Mouse (Mus musculus): ENCODE measurements around the gene Copg2.

Gene Copg2

DNA sequence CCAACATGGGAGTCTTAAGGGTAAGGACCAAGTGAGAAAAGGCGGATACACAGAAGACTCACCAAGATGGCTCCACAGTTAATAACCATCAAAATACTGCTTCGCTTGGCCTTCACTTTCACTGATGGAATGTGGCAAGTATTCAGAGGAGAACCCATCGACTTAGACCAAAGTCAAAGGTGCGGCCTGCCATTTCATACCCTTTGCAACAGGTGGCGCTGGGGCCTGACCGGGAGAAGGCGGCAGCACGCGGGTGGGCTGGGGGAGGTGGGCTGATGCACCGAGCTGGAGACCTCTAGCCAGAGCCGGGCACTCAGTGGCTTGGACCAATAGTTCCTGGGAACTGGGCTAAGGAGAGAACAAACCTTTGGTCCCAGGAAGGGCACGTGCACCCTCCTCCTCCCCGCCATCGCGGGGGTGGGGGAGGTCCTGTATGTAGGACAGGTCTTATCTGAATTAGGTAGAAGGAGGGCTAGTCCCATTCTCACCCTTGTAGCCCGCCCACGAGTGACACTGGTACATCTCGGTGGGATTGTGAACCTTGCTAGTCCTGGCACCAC, 163.9 kb downstream of the Copg2 start:
- no peak for DNase-seq (ENCODE audit: low read depth, low spot score)
- Histone ChIP-seq H3K27me3 (ENCODE audit: control insufficient read depth, insufficient read depth, low read length, poor library complexity, severe bottlenecking) (no peaks in the 10 kb centered on the region; the same call in 1 of the 2 replicates), H3K36me3 (ENCODE audit: control insufficient read depth, insufficient read depth, low read length, poor library complexity, severe bottlenecking) (no peaks in the 10 kb centered on the region)

DNA sequence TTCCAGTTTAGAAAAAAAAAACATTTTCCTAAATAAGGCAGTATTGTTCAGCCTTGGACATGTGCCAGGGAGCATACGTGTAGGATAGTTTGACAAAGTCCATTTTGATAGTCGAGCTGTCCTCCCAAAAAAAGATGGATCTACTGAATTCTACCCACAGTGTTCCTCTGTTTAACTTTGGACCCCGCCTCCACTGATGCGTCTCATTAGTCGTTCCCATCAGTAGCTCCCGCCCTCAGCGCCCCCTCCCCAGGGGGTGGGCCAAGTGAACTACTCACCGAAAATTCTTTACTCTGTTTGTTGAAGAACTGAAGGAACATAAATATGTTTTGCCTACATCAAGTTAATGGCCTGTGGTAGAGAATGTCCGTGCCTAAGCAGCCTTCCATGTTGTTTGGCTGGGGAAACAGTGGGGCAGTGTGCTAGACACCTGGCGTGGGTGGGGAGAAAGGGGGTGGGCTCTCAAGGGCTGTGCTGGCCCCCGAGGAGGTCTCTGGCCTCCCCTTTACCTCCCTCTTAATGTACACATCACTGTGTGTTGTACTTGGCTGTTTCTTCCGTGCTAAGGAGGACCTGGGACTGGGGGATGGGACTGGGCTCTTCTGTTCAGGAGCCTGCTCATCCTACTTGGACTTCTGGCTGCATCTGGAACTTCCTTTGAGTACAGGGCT, 166.2 kb downstream of the Copg2 start:
- H3K27me3 ChIP-seq (ENCODE audit: control insufficient read depth, insufficient read depth, low read length, poor library complexity, severe bottlenecking) = no peaks in the 10 kb centered on the region; the same call in 1 of the 2 replicates
- H3K36me3 ChIP-seq (ENCODE audit: control insufficient read depth, insufficient read depth, low read length, poor library complexity, severe bottlenecking) = no peaks in the 10 kb centered on the region
- DNase-seq (ENCODE audit: low read depth, low spot score) = no peak

DNA sequence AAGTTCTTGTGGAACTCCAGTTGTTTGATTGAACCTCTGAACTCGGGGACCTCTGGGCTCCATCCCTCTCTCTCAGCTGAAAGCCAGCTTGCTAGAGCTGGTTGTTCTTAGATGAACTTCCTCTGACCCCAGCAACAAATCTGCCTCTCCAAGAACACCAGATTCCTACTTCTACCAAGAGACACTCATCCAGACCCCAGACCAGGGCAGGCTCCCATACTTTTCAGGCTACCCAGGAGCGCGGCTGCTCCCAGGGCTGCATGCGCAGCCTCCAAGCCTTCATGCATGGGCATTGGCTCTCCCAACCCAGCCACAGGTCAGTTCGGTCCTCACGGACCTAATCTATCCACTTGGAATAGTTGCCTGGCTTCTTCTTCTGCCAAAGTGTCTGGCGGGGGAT, 173.3 kb downstream of the Copg2 start, which contains the start of gene Mest:
Gene Mest (plus strand): TSS at position 217 of the 400 bp plus-strand sequence.
- H3K36me3 ChIP-seq (ENCODE audit: control insufficient read depth, insufficient read depth, low read length, poor library complexity, severe bottlenecking) = no peaks in the 10 kb centered on the region
- H3K27me3 ChIP-seq (ENCODE audit: control insufficient read depth, insufficient read depth, low read length, poor library complexity, severe bottlenecking) = no peaks in the 10 kb centered on the region
- DNase-seq (ENCODE audit: low read depth, low spot score) = no peak

DNA sequence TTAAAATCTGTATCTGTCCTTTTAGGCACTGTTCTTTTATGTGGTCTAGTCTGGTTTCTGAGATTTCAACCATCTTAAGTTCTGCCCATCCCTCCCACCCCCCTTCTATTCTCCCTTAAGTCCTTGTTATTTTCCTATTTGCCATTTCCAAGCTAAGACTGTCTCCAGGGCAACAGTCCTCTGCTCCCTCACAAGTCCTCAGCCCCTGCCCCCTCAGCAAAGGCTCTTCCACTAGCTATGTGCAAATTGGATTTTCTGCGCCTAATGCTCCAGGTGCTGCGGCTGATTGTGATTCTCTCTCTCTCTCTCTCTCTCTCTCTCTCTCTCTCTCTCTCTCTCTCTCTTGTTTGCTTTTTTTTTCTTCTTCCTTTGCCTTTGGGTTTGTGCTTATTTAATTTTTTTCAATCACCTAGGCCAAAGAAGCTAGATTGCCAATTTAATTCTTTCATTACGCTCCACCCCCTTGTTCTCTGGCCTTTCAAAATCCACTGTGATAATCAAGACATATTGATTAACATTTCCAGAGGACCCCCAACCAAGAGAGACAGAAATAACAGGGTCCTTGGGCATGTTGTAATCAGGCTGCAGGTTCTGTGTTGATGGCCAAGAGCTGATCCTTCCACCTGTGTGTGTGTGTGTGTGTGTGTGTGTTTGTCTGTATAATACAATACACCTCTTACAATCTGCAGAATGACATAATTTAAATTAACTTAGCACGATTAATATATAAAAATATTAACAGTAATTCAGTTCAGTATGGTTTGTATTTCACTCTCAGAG, 174.0 kb downstream of the Copg2 start:
- DNase-seq (ENCODE audit: low read depth, low spot score) = no peak
- Histone ChIP-seq H3K36me3 (ENCODE audit: control insufficient read depth, insufficient read depth, low read length, poor library complexity, severe bottlenecking) (no peaks in the 10 kb centered on the region), H3K27me3 (ENCODE audit: control insufficient read depth, insufficient read depth, low read length, poor library complexity, severe bottlenecking) (no peaks in the 10 kb centered on the region)

DNA sequence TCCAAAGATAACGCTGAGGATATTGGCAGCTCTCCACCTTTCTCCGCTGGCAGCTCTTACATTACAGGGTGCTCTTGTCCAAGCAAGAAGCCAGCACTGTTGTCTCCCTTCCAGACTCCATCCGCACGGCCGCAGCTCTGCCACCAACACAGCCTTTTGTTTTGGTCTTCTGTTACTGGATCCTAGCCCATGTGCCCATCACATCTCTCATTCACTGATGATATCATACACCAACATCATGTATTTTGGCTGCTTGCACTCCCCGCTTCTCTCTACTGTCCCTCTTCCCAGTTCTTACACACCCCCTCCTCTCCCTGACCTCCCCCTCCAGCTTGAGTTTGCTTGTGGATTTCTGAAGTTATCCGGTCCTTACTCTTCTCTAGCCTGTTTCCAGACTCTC, 179.8 kb downstream of the Copg2 start:
- Histone ChIP-seq H3K36me3 (ENCODE audit: control insufficient read depth, insufficient read depth, low read length, poor library complexity, severe bottlenecking) (no peaks in the 10 kb centered on the region), H3K27me3 (ENCODE audit: control insufficient read depth, insufficient read depth, low read length, poor library complexity, severe bottlenecking) (no peaks in the 10 kb centered on the region)
- DNase-seq (ENCODE audit: low read depth, low spot score) = no peak

DNA sequence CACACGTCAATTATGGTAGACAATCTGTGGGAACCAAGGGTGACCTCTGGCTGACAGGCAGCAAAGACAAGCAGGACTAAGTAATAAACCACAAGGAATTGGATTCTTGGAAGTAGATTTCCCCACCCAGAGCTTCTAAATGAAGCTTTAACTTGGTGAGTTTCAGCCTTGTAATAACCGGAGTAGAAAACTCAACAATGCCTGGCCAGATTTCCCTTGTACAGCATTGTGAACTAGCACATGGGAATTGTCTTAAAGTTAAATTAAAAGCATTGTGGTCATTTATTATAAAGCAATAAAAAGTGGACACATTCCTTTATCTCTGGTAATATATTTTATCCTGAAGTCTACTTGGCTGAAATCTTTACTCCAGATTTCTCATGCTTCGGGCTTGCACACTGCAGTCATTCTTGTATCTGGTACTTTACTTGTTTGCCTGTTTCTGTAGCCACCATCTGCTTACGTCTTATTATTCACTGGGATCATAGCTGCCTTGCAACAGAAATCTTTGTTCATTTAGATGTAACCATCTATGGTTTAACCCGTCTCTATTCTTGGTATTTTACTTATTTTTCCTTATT, 181.6 kb downstream of the Copg2 start:
- no peak for DNase-seq (ENCODE audit: low read depth, low spot score)
- H3K27me3 ChIP-seq (ENCODE audit: control insufficient read depth, insufficient read depth, low read length, poor library complexity, severe bottlenecking) = no peaks in the 10 kb centered on the region

DNA sequence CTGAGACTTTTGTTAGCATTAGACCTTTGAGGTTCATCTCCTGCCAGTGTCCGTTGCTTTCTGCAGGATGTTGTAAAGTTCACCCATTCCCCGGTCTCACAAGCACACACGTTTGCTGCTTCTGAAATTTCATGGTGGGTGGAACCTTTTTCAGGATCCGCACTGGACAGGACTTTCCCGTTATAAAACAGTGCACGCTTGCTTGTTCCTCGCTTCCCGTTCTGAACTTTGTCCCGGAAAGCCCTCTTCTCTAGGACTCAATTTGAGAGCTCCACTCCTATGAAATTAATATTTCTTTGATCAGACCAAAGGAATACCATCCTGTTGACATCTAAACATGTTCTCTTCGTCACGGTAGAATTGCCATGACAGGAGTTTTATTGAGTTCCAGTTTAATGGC, 182.7 kb downstream of the Copg2 start:
- Histone ChIP-seq H3K27me3 (ENCODE audit: control insufficient read depth, insufficient read depth, low read length, poor library complexity, severe bottlenecking) (no peaks in the 10 kb centered on the region), H3K36me3 (ENCODE audit: control insufficient read depth, insufficient read depth, low read length, poor library complexity, severe bottlenecking) (no peaks in the 10 kb centered on the region)
- no peak for DNase-seq (ENCODE audit: low read depth, low spot score)

More for the DNA sequence above, 181.6 kb downstream of the Copg2 start:
- H3K36me3 ChIP-seq (ENCODE audit: control insufficient read depth, insufficient read depth, low read length, poor library complexity, severe bottlenecking) = no peaks in the 10 kb centered on the region

DNA sequence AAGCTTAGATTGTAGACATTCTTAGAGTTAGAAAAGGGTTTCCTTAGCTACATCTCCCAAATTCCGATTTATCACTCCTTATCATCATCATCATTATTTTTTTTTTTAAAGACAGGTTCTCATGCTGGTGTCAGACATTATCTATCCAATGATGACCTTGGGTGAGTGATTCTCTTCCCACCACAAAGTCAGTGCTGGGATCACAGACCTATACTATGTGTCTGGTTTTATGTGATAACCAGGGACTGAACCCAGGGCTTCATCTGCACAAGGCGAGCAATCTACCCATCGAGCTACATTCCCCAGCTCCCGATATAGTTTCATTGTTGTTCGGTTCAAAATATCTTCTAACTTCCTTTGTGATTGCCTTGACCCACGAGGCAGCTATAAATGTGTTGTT, 183.1 kb downstream of the Copg2 start:
- no peak for DNase-seq (ENCODE audit: low read depth, low spot score)
- H3K27me3 ChIP-seq (ENCODE audit: control insufficient read depth, insufficient read depth, low read length, poor library complexity, severe bottlenecking) = no peaks in the 10 kb centered on the region
- no peaks in the 10 kb centered on the region for H3K36me3 ChIP-seq (ENCODE audit: control insufficient read depth, insufficient read depth, low read length, poor library complexity, severe bottlenecking)

DNA sequence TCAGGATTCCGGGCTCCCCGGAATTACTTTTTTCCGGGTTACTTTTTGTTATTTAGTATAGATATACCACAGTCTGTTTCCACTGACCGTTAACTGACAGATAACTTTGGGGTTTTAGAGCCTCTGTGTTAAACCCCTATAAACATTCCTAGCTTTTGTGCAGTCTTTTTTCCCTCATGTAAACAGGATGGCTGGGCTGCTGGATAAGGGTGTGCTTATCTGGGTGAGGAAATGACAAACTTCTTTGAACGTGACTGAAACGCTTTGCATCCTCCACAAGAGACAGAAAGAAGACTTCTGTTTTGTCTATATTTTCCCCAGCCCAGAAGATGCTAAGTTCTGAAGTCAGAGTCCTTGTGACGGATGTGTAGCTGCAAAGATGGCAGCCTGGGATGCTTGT, 184.1 kb downstream of the Copg2 start:
- DNase-seq (ENCODE audit: low read depth, low spot score) = no peak
- no peaks in the 10 kb centered on the region for H3K36me3 ChIP-seq (ENCODE audit: control insufficient read depth, insufficient read depth, low read length, poor library complexity, severe bottlenecking)
- H3K27me3 ChIP-seq (ENCODE audit: control insufficient read depth, insufficient read depth, low read length, poor library complexity, severe bottlenecking) = no peaks in the 10 kb centered on the region

DNA sequence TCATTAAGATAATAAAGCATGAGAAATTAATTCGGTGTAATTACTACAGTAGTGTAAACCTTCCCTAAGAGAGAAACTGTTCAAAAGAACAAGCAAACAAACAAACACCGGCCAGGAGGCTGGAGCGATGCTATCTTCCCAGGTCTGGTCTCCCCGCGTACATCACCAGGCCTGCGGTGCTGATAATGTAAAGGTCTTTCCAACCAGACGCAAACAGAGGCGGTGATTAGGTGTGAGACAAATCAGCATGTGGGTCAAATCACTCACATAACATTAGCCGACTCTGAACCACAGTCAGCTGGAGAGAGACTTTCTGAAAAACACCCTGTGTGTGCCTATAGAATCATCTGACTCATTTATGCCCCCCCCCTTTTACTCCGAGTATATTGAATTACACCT, 185.2 kb downstream of the Copg2 start:
- Histone ChIP-seq H3K27me3 (ENCODE audit: control insufficient read depth, insufficient read depth, low read length, poor library complexity, severe bottlenecking) (no peaks in the 10 kb centered on the region), H3K36me3 (ENCODE audit: control insufficient read depth, insufficient read depth, low read length, poor library complexity, severe bottlenecking) (no peaks in the 10 kb centered on the region)
- no peak for DNase-seq (ENCODE audit: low read depth, low spot score)

DNA sequence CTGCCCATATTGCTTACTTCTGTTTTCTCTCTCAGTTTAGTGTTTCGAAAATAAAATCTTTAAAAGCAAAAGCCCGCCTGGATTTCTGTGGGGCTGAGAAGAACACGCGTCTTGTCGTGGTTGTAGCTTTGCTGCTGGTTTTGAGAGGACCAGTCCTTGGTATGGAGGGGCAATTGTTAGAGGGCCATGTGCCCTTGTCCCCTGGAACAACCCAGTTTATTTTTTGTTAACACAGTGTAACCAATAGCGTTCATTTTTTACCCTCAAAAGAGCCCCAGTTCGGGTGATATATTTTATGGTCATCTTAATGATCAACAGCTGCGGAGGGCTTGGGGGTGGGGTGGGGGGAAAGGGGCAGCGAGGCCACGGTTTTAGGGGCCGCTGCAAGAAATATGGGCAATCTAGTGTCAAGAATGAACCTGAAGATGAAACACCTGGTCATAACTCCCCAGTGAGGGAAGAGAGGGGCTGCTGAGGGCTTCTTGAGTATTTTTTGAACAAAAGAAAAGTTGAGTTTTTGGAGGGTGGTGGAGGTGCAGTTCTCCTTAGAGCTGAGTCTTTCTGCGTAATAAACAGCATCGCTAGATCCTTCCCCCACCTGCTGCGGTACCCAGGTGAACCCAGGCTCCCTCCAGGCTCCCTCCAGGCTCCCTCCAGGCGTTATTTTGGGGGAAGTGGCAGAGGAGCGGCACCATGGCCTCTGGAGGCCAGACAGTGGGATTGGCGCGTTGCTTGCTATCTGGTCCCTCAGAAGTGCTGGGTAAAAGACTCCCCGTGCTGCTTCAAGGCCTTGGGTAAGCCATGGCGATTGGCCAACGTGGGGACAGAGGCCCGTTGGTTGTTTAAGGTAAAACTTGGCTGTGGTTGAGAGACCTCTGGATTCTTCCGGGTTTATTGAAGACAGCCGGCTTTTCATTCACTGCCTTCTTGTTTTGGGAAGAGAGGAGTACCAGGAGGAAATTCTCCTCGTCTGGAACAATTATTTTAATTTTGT, 185.9 kb downstream of the Copg2 start:
- Histone ChIP-seq H3K27me3 (ENCODE audit: control insufficient read depth, insufficient read depth, low read length, poor library complexity, severe bottlenecking) (no peaks in the 10 kb centered on the region), H3K36me3 (ENCODE audit: control insufficient read depth, insufficient read depth, low read length, poor library complexity, severe bottlenecking) (no peaks in the 10 kb centered on the region)
- DNase-seq (ENCODE audit: low read depth, low spot score) = no peak

DNA sequence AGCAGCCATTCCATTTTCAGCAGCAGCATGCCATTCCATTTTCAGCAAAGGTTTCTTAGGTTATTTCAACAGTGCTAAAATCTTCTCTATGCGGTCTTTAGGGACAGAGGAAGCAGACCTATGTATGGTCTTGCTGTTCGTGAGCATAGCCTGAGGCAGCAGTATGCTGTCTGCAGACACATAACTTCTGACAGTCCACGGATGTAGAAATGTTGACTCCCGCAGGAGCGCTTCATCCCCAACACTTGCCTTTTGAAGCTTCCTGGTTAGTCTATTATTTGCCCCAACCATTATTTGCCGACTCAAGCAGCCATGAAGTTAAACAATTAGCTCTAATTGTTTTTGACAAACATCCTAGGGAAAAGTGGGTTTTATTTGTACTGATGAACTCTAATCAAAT, 187.5 kb downstream of the Copg2 start:
- no peaks in the 10 kb centered on the region for H3K36me3 ChIP-seq (ENCODE audit: control insufficient read depth, insufficient read depth, low read length, poor library complexity, severe bottlenecking)
- no peak for DNase-seq (ENCODE audit: low read depth, low spot score)
- no peaks in the 10 kb centered on the region for H3K27me3 ChIP-seq (ENCODE audit: control insufficient read depth, insufficient read depth, low read length, poor library complexity, severe bottlenecking)

DNA sequence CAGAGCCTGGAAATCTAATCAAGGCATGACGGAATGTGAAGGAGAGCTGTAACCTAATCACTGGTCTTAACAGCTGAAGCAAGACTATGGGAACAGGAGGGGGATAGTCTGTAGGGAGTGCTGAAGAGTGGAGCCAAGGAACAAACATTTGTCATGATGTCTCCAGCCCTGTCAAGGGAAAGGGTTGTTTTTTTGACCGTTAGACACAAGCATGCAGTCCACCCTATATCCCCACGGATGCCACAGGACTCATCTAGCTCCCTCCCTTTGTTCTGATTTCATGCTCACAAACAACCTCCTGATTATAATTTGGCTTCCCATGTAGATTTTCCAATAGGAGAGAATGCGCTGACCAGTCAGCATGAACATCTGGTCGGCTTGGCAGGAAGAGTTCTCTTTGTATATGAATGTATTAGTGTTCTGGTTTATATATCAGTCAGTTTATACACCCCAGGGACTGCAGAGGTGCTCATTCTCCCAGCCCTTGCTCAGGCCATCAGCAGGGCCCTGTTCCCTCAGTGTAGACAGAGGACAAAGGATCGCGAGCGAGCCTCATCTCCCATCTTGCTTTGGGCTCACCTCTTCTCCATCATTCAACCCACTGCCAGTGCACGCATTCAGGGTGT, 192.5 kb downstream of the Copg2 start:
- H3K27me3 ChIP-seq (ENCODE audit: control insufficient read depth, insufficient read depth, low read length, poor library complexity, severe bottlenecking) = no peaks in the 10 kb centered on the region
- H3K36me3 ChIP-seq (ENCODE audit: control insufficient read depth, insufficient read depth, low read length, poor library complexity, severe bottlenecking) = no peaks in the 10 kb centered on the region

DNA sequence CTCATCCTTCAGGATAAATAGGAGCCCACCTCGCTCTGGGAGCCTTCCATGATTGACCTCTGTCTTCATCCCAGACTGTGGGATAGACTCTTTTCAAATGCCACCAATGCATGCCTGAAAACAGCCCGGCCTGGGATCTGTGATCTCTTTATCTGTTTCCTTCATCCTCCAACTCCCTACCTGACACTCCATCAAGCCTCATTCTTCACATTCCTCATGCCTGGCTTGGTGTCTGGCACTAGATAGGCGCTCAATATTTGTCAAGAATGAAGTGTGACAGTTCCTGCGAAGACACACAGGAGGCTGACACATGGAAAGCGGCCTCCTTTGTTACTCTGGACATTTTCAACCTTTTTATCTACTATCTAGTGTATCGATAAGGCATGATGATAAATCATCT, 193.1 kb downstream of the Copg2 start:
- H3K27me3 ChIP-seq (ENCODE audit: control insufficient read depth, insufficient read depth, low read length, poor library complexity, severe bottlenecking) = no peaks in the 10 kb centered on the region
- no peak for DNase-seq (ENCODE audit: low read depth, low spot score)
- no peaks in the 10 kb centered on the region for H3K36me3 ChIP-seq (ENCODE audit: control insufficient read depth, insufficient read depth, low read length, poor library complexity, severe bottlenecking)

More for the DNA sequence above, 192.5 kb downstream of the Copg2 start:
- no peak for DNase-seq (ENCODE audit: low read depth, low spot score)

Measured in splenic B cell, adult 2 months (primary cell).